Mouse (Mus musculus) mouse trophoblast stem cell (cell line): ENCODE data around the gene Dock1.

Experiments
- in situ Hi-C, 2 experiments: fragments of 300-500 bp; cut with MseI, MboI; formaldehyde crosslinking; loops; 2 replicates in 1 of 2; 3 replicates in 1 of 2; pipeline ENCODE4 v1.15.1; 2025

The Dock1 gene

DNA sequence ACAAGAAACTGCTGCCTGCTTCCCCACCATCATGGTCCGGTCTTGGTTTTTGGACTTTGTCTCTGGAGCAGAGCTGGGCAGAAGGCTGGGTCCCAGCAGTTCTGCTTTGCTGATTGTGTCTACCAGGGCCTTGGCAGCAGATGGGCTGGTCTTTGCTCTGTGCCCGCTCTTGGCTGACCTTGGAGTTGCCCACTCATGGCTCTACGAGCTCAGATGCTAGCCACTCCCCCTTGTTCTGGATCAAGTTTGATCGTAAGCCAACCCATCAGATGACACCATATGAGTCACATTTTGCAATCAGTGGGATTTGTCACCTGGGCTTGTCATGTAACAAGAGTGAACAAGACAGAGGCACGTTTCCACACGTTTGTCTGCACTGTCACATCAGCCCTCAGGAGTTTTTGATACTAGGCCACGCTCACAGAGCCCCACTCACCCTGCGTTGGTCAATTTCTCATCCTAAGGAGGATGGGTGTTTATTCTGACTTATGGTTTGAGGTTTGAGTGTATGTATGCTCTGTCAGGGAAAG is 382.8 kb downstream of the Dock1 start:
- in situ Hi-C loops = no loop called here

GRCm38 (mm10) chr7:135054664-135055063 is 384.2 kb downstream of the Dock1 start:
- in situ Hi-C loops = no loop called here

DNA sequence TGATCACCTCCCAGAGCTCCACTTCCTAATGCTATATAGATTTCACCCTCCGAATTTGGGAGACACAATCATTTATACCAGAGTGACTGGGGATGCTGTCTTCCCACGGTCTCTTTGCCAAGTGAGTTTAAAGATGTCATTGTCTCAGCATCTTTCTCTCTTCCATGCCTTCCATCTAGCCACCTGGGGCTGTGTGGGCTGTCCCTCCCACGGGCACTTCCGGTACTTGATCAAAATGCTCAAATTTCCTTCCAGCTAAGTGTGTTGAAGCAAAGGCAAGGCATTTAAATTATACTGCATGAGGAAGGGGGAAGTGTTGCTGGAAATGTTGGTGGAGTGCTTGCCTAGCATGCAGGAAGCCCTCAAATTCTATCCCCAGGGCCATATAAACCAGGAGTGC is 388.6 kb downstream of the Dock1 start:
- in situ Hi-C loops = no loop called here

- in situ Hi-C loops = no loop called here
Observed at GRCm38 (mm10) chr7:135059562-135059961, 389.1 kb downstream of the Dock1 start.

DNA sequence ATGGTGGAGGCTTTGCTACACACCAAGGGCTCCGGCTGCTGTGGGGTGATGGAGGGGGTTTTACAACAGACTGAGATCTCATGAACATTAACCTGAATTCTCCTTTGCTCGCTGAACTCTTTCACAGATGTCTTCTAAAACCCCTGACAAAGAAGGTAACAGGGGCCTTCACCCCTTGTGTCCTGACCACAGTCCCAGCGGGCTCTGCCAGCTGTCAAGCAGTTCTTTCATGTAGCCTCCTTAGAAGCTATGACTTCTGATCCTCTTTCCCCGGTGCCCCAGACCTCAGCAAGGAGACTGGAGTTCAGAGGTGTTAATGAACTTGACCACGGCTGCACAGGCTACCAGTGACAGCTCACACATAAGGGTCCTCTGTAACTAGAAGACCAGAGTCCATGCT is 393.4 kb downstream of the Dock1 start:
- in situ Hi-C loops = no loop called here

DNA sequence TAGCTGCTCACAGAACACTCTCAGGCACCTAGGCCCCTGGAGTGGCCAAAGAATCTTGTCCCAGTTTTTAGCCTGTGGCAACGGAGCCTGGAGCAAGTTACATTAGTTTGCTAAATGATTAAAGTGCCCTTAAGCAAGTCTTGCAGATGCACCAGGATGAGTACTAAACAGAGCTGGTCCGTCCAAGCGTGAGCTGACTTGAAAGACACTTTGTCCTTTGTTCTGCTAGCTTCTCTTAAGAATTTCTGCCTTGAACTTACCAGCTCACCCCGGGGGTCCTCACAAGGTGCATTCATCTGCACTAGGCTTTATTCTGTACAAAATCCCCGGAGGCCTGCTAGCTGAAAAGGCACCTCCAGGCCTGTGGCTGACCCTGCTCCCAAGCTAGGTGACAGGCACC is 394.8 kb downstream of the Dock1 start:
- in situ Hi-C loops = no loop called here

- in situ Hi-C loops = no loop called here
Observed at GRCm38 (mm10) chr7:135068887-135069286, 398.4 kb downstream of the Dock1 start.

DNA sequence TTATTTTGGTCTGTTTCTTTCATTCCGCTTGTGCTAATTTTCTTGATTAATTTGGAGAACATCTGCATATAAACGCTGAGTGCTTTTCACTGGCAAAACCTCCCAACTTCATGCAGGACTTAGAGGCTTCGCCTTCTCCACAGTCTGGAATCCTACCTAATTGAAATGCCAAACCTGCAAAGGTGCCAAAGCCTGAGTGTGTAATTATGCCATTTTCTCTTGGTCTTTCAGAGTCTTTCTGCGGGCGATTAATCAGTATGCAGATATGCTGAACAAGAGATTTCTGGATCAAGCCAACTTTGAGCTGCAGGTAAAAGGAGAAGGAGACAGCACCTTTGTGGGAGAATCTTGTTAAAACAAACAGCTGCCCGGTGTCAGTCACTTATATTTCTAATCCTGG is 406.4 kb downstream of the Dock1 start:
- in situ Hi-C loops = no loop called here

DNA sequence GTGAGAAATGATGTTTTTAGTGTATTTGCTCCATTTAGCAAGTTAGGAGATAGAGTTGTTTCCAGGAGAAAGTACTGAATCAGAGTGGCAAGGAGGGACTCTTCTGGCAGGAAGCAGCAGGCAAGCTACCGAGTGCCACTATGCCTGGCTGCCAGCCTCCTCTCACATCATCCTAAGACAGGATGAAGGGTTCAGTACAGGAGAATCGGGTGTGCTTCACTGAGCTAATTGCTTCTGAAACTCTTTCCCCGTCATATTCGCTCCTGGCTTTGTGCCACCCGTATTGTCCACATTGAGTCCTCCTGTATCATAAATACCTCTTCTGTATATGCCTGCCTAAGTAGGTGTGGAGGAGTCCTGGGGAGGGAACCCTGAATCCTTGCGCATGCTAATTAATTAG is 406.9 kb downstream of the Dock1 start:
- in situ Hi-C loops = no loop called here

- in situ Hi-C loops = no loop called here
Observed at GRCm38 (mm10) chr7:135077806-135078205, 407.4 kb downstream of the Dock1 start.

GRCm38 (mm10) chr7:135083421-135083820 is 413.0 kb downstream of the Dock1 start:
- in situ Hi-C loops = no loop called here

DNA sequence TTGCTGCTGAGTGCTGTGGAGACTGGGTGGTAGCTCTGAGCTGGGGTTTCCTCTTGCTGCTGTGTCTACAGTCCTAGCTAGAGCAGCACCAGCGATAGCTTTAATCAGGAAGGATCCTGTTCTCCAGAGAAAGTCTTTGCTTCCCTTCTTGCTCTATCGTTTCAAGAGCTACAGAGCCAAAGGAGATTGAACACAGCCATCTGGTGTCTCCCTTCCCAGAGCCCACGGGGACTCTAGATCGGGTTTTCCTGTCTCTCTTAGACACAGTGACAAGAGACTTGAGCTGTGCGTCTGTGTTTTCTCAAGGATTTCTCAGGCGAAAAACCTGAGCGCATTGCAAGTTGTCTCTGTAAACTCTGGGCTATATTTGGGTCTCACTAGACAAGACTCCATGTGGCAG is 413.6 kb downstream of the Dock1 start:
- in situ Hi-C loops = no loop called here

GRCm38 (mm10) chr7:135086556-135086955 is 416.1 kb downstream of the Dock1 start:
- in situ Hi-C loops = no loop called here

GRCm38 (mm10) chr7:135089626-135090025 is 419.2 kb downstream of the Dock1 start:
- in situ Hi-C loops = no loop called here

- in situ Hi-C loops = no loop called here
Observed at GRCm38 (mm10) chr7:135093851-135094250, 423.4 kb downstream of the Dock1 start.

DNA sequence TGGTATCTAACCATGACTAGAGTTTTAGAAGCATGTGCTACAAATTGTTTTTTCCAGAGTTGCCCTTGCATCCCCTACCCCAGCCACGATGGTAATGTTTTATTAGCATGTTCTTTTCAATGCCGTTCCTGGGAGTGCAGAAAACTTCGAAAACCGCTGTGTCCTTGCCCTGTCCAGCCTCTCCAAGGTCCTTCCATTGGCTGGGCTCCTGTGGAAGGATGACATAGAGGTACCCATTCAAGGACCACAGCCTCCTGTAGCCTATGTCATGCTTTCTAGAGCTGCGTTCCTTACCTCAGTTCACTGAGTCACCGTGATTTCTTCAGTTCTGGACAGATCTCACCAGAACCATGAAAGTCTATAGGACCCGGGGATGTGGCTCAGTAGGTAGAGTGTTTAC is 431.5 kb downstream of the Dock1 start:
- in situ Hi-C loops = no loop called here

DNA sequence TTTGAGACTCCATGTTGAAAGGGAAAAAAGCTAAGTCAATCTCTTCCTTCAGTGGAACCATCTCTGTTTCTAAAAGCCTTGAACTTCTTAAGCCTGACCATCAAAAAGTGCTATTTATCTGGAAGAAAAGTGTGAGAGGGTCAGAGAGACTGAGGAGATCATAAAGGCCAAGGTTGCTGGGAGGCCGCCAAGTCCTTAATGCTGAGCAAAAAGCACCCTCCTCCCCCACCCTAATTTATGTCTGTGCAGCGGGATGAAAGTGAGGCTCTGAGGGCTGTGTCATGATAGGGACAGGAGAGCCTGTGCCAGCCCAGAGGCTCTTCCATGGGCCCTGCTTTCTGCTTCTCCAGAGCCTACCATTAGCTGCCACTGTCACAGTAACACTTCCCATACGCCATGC is 436.1 kb downstream of the Dock1 start:
- in situ Hi-C loops = no loop called here

- in situ Hi-C loops = no loop called here
Observed at GRCm38 (mm10) chr7:135110307-135110706, 439.9 kb downstream of the Dock1 start.

DNA sequence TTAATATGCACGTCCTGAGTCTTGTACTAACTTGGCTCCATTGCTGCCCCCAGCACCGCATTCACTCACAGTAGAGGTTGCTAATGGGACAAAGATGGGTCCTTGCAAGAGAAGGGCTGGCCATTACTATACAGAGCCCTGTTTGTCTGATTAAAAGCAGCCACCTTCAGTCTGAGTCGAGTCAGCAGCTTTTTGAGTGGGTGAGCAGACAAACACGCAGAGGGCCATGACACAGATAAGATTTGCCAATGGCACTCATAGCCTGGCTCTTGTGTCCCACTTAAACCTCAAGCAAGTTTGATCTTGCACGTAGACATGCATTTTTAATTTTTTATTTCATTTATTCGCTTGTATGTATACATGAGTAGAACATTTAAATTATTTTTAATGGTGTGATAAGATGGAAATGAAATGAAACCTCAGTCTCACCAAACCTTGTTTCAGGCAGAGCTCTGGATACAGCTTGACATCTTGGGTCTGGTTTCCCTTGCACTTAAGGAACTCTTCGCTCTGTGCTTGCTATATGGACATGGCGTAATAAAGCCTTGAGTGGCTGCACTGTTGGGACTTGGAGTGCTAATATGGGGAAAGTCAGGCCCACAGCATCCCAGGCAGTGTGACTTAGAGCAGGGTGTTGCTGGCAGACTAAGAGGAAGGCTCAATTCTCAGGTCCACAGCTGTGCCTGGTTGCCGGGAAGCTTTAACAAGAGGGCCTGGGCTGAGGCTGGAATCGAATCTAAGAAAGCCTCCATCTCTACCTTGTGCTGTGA is 455.0 kb downstream of the Dock1 start:
- in situ Hi-C loops = no loop called here

DNA sequence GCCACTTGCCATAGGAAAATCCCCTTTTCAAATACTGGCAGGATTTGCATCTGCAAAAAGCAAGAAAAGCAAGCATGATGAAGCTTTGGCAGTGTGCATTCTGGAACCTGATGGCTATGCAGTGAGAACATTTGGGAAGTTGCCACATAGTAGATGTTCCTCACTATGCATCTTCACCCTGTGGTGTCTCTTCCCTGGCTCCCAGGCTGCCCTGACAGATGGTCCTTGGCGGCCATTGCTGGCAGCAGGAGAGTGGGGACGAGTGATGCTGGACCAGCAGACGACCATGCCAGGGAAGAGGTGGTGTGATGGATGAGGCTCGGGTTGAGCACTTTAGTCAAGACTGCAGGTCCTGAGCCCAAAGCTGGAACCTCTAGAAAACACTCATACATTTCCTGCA is 462.0 kb downstream of the Dock1 start:
- in situ Hi-C loops = no loop called here

DNA sequence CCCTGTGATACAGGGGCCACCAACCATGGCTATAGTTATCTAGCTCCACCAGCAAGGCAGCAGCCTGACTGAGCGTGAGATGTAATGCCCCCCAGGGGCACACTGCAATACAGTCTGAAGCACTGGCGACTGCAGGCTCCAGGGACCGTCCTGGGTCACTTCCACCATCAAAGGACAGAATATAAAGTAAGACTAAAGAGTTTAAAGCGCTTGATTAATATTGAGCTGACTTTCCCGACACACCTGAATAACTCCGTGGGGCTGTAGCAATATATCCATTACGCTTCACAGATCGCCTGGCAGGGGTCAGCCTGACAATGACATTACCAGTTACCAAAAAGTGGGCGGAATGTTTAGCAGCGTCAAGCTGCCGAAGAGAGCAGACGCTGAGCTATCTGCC is 464.2 kb downstream of the Dock1 start:
- in situ Hi-C loops = no loop called here

- in situ Hi-C loops = no loop called here
Observed at GRCm38 (mm10) chr7:135139153-135139612, 468.7 kb downstream of the Dock1 start.

GRCm38 (mm10) chr7:135144731-135145130 is 474.3 kb downstream of the Dock1 start:
- in situ Hi-C loops = no loop called here

GRCm38 (mm10) chr7:135150926-135151325 is 480.5 kb downstream of the Dock1 start:
- in situ Hi-C loops = no loop called here
